ENCODE assay signal across 8 mouse cellular contexts in the genomic region with DNA sequence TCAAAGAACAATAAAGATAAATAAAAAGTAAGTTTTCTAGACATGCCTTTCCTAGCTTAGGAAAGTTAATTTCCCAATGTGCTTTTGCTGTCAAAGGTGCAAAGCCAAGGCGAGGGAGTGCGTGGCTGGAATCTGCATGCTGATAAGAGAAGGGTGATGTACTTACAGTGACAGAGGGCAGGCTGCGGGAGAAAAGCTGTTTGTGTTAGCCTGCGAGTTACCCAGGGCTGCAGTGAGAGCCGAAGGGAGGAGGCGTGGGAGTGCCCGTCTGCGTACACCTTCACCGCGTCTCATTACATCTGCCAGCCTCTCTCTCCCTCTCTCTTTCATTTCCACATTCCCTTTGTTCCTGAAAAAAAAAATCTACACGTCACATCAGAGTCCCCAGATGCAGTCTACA. TPM values are rescaled to one million over a fixed set of nuclear protein-coding genes. Genes with fewer than 3 reads are reported as not detected.
DNase-seq lines count a peak whose midpoint lies in the region; ATAC-seq and TF ChIP-seq lines count a peak whose summit lies in the region.

Gene Sox6 (minus strand): TSS at position 286 of the 400 bp plus-strand sequence.

- no peaks in the 10 kb centered on the region for H3K9me3 ChIP-seq in embryonic facial prominence, embryonic 10.5 days
- H3K9me3 ChIP-seq in kidney, embryonic 16.5 days (ENCODE audit: low read length) = no peaks in the 10 kb centered on the region
- no peaks in the 10 kb centered on the region for H3K9me3 ChIP-seq in lung, embryonic 14.5 days (ENCODE audit: low read depth, low read length)
- H3K9me3 ChIP-seq in stomach, embryonic 14.5 days (ENCODE audit: control insufficient read depth, low read depth, low read length) = no peaks in the 10 kb centered on the region

- H3K4me1 ChIP-seq in embryonic facial prominence, embryonic 10.5 days = peaks cover 45% of the 10 kb centered on the region
- H3K4me1 ChIP-seq in kidney, embryonic 16.5 days (ENCODE audit: insufficient read depth, low read length) = peaks cover 33% of the 10 kb centered on the region
- no peaks in the 10 kb centered on the region for H3K4me1 ChIP-seq in lung, embryonic 14.5 days (ENCODE audit: insufficient read depth)
- H3K4me1 ChIP-seq in stomach, embryonic 14.5 days (ENCODE audit: control insufficient read depth, insufficient read depth, low read length) = 0 out of 2 replicates have a peak, but pooled peaks cover 3% of the 10 kb centered on the region

- ATAC-seq in kidney, embryonic 16.5 days (ENCODE audit: low FRiP score, low TSS enrichment) = no peak
- no peak for ATAC-seq in lung, embryonic 14.5 days (ENCODE audit: insufficient read depth)
- ATAC-seq in stomach, embryonic 14.5 days (ENCODE audit: insufficient number of reproducible peaks, insufficient read depth, low FRiP score, low read depth) = no peak

- peak within 1 kb of the TSS; percentile 74 for H3K27ac ChIP-seq in embryonic facial prominence, embryonic 10.5 days (replicated peaks)
- no peak within 1 kb of the TSS for H3K27ac ChIP-seq in kidney, embryonic 16.5 days (ENCODE audit: low read length)
- no peak within 1 kb of the TSS for H3K27ac ChIP-seq in lung, embryonic 14.5 days (ENCODE audit: low read depth)
- no peak within 1 kb of the TSS for H3K27ac ChIP-seq in stomach, embryonic 14.5 days (ENCODE audit: low read length)

- H3K4me3 ChIP-seq in embryonic facial prominence, embryonic 10.5 days = peak within 1 kb of the TSS; percentile 65
- H3K4me3 ChIP-seq in kidney, embryonic 16.5 days (ENCODE audit: low read length) = peak within 1 kb of the TSS; percentile 51
- peak within 1 kb of the TSS; percentile 50 for H3K4me3 ChIP-seq in lung, embryonic 14.5 days (ENCODE audit: low read depth, low read length)
- peak within 1 kb of the TSS; percentile 41 for H3K4me3 ChIP-seq in stomach, embryonic 14.5 days (ENCODE audit: low read depth, low read length)

- TF ChIP-seq CTCF in lung, embryonic 14.5 days (IDR thresholded peaks at IDR 0.05; ENCODE audit: low read depth) = no peak

- H3K36me3 ChIP-seq in embryonic facial prominence, embryonic 10.5 days (replicated peaks) = no peaks in the 10 kb centered on the region
- H3K36me3 ChIP-seq in kidney, embryonic 16.5 days (ENCODE audit: insufficient read depth, low read length) = no peaks in the 10 kb centered on the region
- H3K36me3 ChIP-seq in lung, embryonic 14.5 days (ENCODE audit: insufficient read depth) = no peaks in the 10 kb centered on the region
- H3K36me3 ChIP-seq in stomach, embryonic 14.5 days (ENCODE audit: control insufficient read depth, insufficient read depth, low read length) = no peaks in the 10 kb centered on the region

- H3K4me2 ChIP-seq in kidney, embryonic 16.5 days (replicated peaks; ENCODE audit: low read depth, low read length) = peak within 1 kb of the TSS; percentile 94
- peak within 1 kb of the TSS; percentile 99 for H3K4me2 ChIP-seq in lung, embryonic 14.5 days
- H3K4me2 ChIP-seq in stomach, embryonic 14.5 days (replicated peaks; ENCODE audit: low read depth, low read length) = peak within 1 kb of the TSS; percentile 90

- H3K9ac ChIP-seq in kidney, embryonic 16.5 days (replicated peaks; ENCODE audit: low read length) = peak within 1 kb of the TSS; percentile 43
- peak within 1 kb of the TSS; percentile 24; the same call in 1 of the 2 replicates for H3K9ac ChIP-seq in lung, embryonic 14.5 days
- H3K9ac ChIP-seq in stomach, embryonic 14.5 days (replicated peaks; ENCODE audit: low read depth, low read length) = no peak within 1 kb of the TSS; the same call in 1 of the 2 replicates

- DNase-seq in kidney, adult 11 months = peak; percentile 1
- DNase-seq in kidney, adult 9 months = no peak
- DNase-seq in embryonic facial prominence, embryonic 10.5 days (ENCODE audit: low spot score) = peak; percentile 58
- DNase-seq in heart, adult 8-10 months (ENCODE audit: low spot score) = no peak
- DNase-seq in lung, embryonic 14.5 days = peak; percentile 36
- no peak for DNase-seq in thymus, postnatal 25 days

- under 1% methylated on average over 11 of the region's 11 CpGs for WGBS in embryonic facial prominence, embryonic 10.5 days
- WGBS in kidney, embryonic 16.5 days = under 1% methylated on average over 11 of the region's 11 CpGs
- WGBS in lung, embryonic 14.5 days = 1% methylated on average over 11 of the region's 11 CpGs
- 3% methylated on average over 11 of the region's 11 CpGs for WGBS in stomach, embryonic 14.5 days

- H3K27me3 ChIP-seq in embryonic facial prominence, embryonic 10.5 days (replicated peaks; ENCODE audit: low read depth, poor library complexity, severe bottlenecking) = peaks cover 75% of the 10 kb centered on the region
- peaks cover 67% of the 10 kb centered on the region for H3K27me3 ChIP-seq in kidney, embryonic 16.5 days (ENCODE audit: insufficient read depth, low read length)
- H3K27me3 ChIP-seq in lung, embryonic 14.5 days (ENCODE audit: insufficient read depth, low read length) = peaks cover 45% of the 10 kb centered on the region
- peaks cover 17% of the 10 kb centered on the region for H3K27me3 ChIP-seq in stomach, embryonic 14.5 days (ENCODE audit: control insufficient read depth, insufficient read depth, low read length)

RNA-seq across cellular contexts. Expression of gene Sox6, which starts in this region (rescaled TPM):
- polyA plus RNA-seq in embryonic facial prominence, embryonic 10.5 days (2016; fragmentation: Nextera tagmentation; extraction: Ambion mirVana) = 22.7 and 25.5 TPM in 2 replicates
- 10 to 100 TPM; 21.3 to 32.2 (median 26.4) TPM for total RNA-seq in heart, adult 8-10 months (2022)
- polyA plus RNA-seq in kidney, embryonic 16.5 days (2015; fragmentation: Nextera tagmentation; extraction: Ambion mirVana) = 18.6 and 18.9 TPM in 2 replicates
- polyA plus RNA-seq in lung, embryonic 14.5 days (2014; fragmentation: Nextera tagmentation; extraction: Ambion mirVana) = 19.1 and 22.0 TPM in 2 replicates
- 38.7 and 40.6 TPM in 2 replicates for polyA plus RNA-seq in stomach, embryonic 14.5 days (2014; fragmentation: Nextera tagmentation; extraction: Ambion mirVana)

Comparison
In these comparisons a context has a peak if more than half of its experiments do, and no peak if none do; other contexts are left out.
1. DNase-seq: peak in kidney, adult 11 months (single experiment), embryonic facial prominence, embryonic 10.5 days (single experiment) and lung, embryonic 14.5 days (single experiment); none in kidney, adult 9 months (single experiment), heart, adult 8-10 months (single experiment) and thymus, postnatal 25 days (single experiment).
2. Peak in every context shown above with its lines, with median percentiles within 50 percentile points of each other: H3K4me3 ChIP-seq and H3K4me2 ChIP-seq.